Mouse (Mus musculus) liver, adult 2 months (tissue): Measurements from ENCODE around the gene Cgn.
"Not testable (repeated sequence)": the region's sequence is repeated elsewhere in the genome, so short reads cannot be mapped to it uniquely, and the experiment has no call there.

Experiments
- CTCF ChIP-seq: fragments of 200-500 bp; IDR thresholded peaks from 2 replicates; pipeline ENCODE4 v1.5.1; 2011; ENCODE audit warnings: low read depth, low read length, control low read depth
- POLR2A ChIP-seq: fragments of 200-500 bp; IDR thresholded peaks from 2 replicates; pipeline ENCODE4 v1.6.1; 2011; ENCODE audit warnings: low read length, control low read depth; ENCODE audit not compliant: insufficient read depth; ENCODE audit errors: extremely low read depth

DNA sequence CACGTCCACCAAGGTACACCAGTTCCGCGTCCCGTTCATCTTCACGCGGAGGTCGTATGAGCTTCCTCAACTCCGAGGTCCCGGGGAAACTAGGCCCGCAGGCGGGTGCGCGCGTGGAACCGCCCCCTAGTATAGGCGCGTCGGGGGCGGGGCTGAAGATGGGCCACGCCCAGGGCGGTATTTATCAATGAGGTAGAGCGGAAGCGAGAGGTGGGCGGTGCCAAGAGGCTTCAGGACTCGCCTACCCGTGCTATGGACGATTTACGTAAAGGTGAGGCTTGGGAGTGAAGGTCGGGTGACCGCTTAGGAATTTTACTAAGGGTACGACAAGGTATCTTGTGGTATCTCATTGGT is 28.3 kb downstream of the Cgn start:
- not testable (repeated sequence) for TF ChIP-seq CTCF, POLR2A
